Mouse (Mus musculus) embryonic fibroblast, embryonic 13.5 days (primary cell): Measurements from ENCODE around the gene Cnnm1. TPM values are rescaled to one million over a fixed set of nuclear protein-coding genes. Genes with fewer than 3 reads are reported as not detected.

Source experiments
- H3K27ac ChIP-seq: 2 replicates; pipeline ENCODE4 v1.5.1; 2012; ENCODE audit warnings: low read length, control low read depth, inconsistent platforms; ENCODE audit not compliant: insufficient read depth
- H3K4me1 ChIP-seq: 2 replicates; pipeline ENCODE4 v1.6.1; 2011; ENCODE audit warnings: low read length; ENCODE audit not compliant: control insufficient read depth, insufficient read depth
- H3K4me3 ChIP-seq: 2 replicates; pipeline ENCODE4 v1.5.1; 2011; ENCODE audit warnings: mild to moderate bottlenecking, control low read depth, low read length; ENCODE audit not compliant: insufficient read depth
- CTCF ChIP-seq: IDR thresholded peaks from 2 replicates; pipeline ENCODE4 v1.5.1; 2011; ENCODE audit warnings: mild to moderate bottlenecking, control low read depth, low read length, moderate library complexity, borderline replicate concordance; ENCODE audit not compliant: insufficient read depth
- POLR2A ChIP-seq: IDR thresholded peaks from 2 replicates; pipeline ENCODE4 v1.6.1; 2011; ENCODE audit warnings: low read depth, mild to moderate bottlenecking, control low read depth, low read length, moderate library complexity
- polyA plus RNA-seq: library from polyadenylated mRNA; stranded (reverse); fragments of >200 nt; gene quantifications from 2 replicates; pipeline ENCODE4 v1.2.4, GENCODE M21; 2011; ENCODE audit warnings: low read depth; ENCODE audit not compliant: missing spikeins, insufficient read length

The Cnnm1 gene
- polyA plus RNA-seq, 1 experiment: not detected

- no peaks in the 10 kb centered on the region for H3K4me1 ChIP-seq
- H3K4me3 ChIP-seq: no peak overlapping the region
- H3K27ac ChIP-seq: no peak overlapping the region
- no peak for TF ChIP-seq CTCF
- no peak for TF ChIP-seq POLR2A
These were observed 23.5 kb downstream of the Cnnm1 start for GRCm38 (mm10) chr19:43463546-43464293.

GRCm38 (mm10) chr19:43464294-43464687 is 24.1 kb downstream of the Cnnm1 start:
- TF ChIP-seq CTCF: no peak
- TF ChIP-seq POLR2A: no peak
- Histone ChIP-seq H3K4me3 (no peak overlapping the region), H3K27ac (no peak overlapping the region), H3K4me1 (no peaks in the 10 kb centered on the region)

GRCm38 (mm10) chr19:43465076-43465475 is 24.8 kb downstream of the Cnnm1 start:
- no peak for TF ChIP-seq CTCF
- TF ChIP-seq POLR2A: no peak
- no peaks in the 10 kb centered on the region for H3K4me1 ChIP-seq
- H3K27ac ChIP-seq: no peak overlapping the region
- H3K4me3 ChIP-seq: no peak overlapping the region

GRCm38 (mm10) chr19:43465601-43466255 is 25.5 kb downstream of the Cnnm1 start:
- Histone ChIP-seq H3K4me1 (no peaks in the 10 kb centered on the region), H3K27ac (no peak overlapping the region), H3K4me3 (no peak overlapping the region)
- TF ChIP-seq POLR2A (no peak), CTCF (no peak)

- Histone ChIP-seq H3K4me3 (no peak overlapping the region), H3K27ac (no peak overlapping the region), H3K4me1 (no peaks in the 10 kb centered on the region)
- TF ChIP-seq CTCF: no peak
- no peak for TF ChIP-seq POLR2A
These were observed 27.9 kb downstream of the Cnnm1 start for GRCm38 (mm10) chr19:43467927-43468685.

GRCm38 (mm10) chr19:43469333-43469732 is 29.1 kb downstream of the Cnnm1 start:
- TF ChIP-seq CTCF (no peak), POLR2A (no peak)
- H3K4me1 ChIP-seq: no peaks in the 10 kb centered on the region

GRCm38 (mm10) chr19:43472331-43472730 is 32.1 kb downstream of the Cnnm1 start:
- no peak overlapping the region for H3K27ac ChIP-seq
- TF ChIP-seq CTCF (no peak), POLR2A (no peak)
- H3K4me1 ChIP-seq: no peaks in the 10 kb centered on the region
- no peak overlapping the region for H3K4me3 ChIP-seq

More at GRCm38 (mm10) chr19:43469333-43469732, 29.1 kb downstream of the Cnnm1 start:
- no peak overlapping the region for H3K27ac ChIP-seq
- no peak overlapping the region for H3K4me3 ChIP-seq

GRCm38 (mm10) chr19:43472781-43473180 is 32.5 kb downstream of the Cnnm1 start:
- H3K27ac ChIP-seq: no peak overlapping the region
- H3K4me1 ChIP-seq: no peaks in the 10 kb centered on the region
- no peak for TF ChIP-seq CTCF
- no peak for TF ChIP-seq POLR2A
- no peak overlapping the region for H3K4me3 ChIP-seq

- no peak for TF ChIP-seq CTCF
- no peak overlapping the region for H3K4me3 ChIP-seq
- H3K4me1 ChIP-seq: no peaks in the 10 kb centered on the region; the same call in 1 of the 2 replicates
- no peak overlapping the region for H3K27ac ChIP-seq
These were observed 35.4 kb downstream of the Cnnm1 start for GRCm38 (mm10) chr19:43475642-43476041.

GRCm38 (mm10) chr19:43476063-43476462 is 35.8 kb downstream of the Cnnm1 start:
- TF ChIP-seq CTCF (no peak), POLR2A (no peak)
- Histone ChIP-seq H3K4me1 (no peaks in the 10 kb centered on the region; the same call in 1 of the 2 replicates), H3K27ac (no peak overlapping the region), H3K4me3 (no peak overlapping the region)
